Mouse (Mus musculus) right cerebral cortex, postnatal 4 days (tissue): ENCODE data around the gene Clec2d.
"Not testable (repeated sequence)": the region's sequence is repeated elsewhere in the genome, so short reads cannot be mapped to it uniquely, and the experiment has no call there.

Experiments used
- DNase-seq: peaks from one replicate; pipeline ENCODE4 v3.0.0-alpha.2; 2022

The Clec2d gene

GRCm38 (mm10) chr6:129187816-129188215 lies 7.4 kb downstream of the Clec2d start:
- DNase-seq = not testable (repeated sequence)

DNA sequence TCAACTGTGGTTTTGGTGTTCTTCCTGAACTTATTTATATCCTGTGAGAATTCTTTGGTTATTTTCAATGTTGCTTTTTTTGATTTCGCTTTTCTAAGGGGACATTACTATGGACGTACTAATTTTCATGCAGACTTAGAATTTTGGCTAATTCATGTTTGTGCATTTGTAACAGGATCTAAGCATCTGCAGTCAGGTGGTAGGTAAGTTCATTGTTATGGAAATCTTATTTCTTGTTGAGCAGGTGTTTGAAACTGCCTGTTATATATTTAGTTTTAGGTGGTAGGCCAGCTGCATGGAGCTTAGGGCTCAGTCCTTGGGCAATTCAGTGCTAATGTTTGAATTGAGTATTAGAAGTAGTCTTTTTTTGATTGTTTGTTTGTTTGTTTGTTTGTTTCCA lies 13.0 kb downstream of the Clec2d start:
- DNase-seq = no peak

GRCm38 (mm10) chr6:129200066-129200465 lies 19.7 kb downstream of the Clec2d start:
- DNase-seq = not testable (repeated sequence)

DNA sequence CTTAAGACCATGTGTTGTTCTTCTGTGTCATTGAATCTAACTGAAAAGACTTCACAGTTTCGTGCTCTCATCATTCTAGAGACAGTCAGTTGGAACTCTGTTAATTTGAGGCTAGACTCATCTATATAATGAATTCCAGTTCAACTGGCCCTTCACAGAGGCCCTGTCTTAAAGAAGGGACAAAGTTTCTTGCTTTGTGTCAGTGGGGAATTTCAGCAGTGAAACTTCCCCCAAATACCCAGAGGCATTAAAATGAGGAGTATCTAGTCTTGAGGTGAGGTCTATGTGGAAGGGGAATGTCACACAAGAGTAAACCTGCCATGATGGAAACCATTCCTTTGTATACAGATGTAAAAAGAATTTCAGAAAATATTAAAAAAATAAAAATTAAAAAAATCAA lies 21.9 kb downstream of the Clec2d start:
- no peak for DNase-seq

GRCm38 (mm10) chr6:129204342-129204741 lies 23.9 kb downstream of the Clec2d start:
- no peak for DNase-seq

DNA sequence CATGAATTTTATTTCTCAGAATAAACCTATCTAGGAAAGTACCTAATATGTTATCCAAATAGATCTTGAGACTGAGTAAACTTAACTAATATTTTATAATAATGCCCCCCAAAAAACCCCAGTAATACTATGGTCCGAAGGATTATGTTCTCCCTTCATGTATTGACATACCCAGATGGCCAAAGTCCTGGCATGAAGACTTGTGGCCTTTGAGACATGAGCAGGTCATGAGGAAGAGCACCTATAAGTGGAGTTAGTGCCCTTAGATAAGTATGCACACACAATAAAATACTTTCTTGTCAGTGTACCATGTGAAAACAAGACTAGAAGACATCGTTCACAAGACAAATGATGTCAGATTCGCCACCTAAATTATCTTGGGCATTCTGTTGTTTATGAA lies 24.4 kb downstream of the Clec2d start:
- no peak for DNase-seq

GRCm38 (mm10) chr6:129208891-129209519 lies 28.6 kb downstream of the Clec2d start:
- DNase-seq = no peak

GRCm38 (mm10) chr6:129209785-129210446 lies 29.5 kb downstream of the Clec2d start:
- DNase-seq = no peak

DNA sequence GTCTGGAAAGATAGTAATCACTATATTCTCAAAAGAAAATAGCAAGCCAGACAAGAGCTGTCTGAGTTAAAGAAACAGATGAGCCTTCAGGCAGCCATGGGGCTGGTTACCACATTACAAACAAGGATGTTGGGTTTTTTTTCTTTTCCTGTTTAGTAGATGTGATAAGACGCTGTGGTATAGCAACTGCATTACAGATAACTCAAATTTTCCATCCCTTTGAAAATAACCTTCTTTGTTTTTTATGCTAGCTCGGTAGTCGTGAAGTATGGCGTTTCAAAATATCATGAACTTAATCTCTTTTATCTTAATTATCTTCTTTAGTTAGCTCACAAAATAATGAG lies 30.0 kb downstream of the Clec2d start:
- no peak for DNase-seq

DNA sequence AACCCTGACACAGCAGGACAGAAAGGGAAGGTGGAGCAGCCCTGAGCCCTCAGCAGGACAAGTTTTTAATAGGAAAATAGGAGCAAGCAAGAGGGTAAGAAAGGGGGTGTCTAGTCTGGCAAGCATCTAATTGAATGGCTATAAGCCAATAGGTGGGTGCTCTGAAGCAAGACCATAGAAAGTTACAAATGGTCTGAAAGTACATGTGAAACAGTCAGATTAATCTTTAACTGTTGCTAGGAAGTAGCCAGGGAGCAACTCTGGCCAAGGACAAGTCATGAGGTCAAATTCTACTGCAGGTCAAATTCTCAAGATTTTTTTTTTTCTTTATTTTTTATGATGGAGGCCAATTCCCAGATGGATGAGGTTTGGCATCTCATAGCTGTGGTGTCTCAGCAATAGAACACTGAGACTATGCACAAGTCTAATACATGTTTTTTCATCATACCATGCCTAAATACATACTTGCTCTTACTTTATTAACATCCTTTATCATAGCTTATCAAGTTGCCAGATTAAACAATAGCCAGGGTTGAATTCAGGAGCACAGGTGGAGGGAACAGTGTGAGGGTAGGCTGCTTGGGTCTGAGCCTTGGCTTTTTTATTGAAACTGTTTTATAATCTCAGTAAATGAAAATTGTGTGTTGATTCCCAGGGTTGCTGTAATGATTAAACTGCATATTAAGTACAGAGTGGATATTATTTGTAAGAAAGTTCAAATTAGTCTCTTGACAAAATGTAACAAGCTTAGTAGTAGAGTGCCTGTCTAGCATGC lies 32.2 kb downstream of the Clec2d start:
- no peak for DNase-seq

- no peak for DNase-seq
Measured at GRCm38 (mm10) chr6:129213497-129213896, 33.1 kb downstream of the Clec2d start.

GRCm38 (mm10) chr6:129214263-129214662 lies 33.8 kb downstream of the Clec2d start:
- no peak for DNase-seq

DNA sequence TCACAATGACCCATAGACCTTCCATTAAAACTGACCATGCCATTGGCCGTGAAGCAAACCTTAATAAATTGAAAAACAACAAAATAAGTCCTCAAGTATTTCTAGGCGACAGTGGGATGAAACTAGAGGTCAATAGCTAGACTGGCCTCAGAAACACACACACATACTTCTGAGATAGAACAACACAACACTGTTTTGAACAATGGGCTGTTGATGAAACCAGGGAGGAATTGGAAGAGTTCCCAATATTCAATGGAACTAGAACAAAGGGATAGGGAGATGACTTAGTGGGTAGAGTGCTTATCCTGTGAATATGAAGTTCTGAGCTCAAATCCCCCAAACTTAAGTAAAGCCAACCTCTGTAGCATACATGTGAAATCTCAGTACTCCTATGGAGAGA lies 34.6 kb downstream of the Clec2d start:
- DNase-seq = no peak

DNA sequence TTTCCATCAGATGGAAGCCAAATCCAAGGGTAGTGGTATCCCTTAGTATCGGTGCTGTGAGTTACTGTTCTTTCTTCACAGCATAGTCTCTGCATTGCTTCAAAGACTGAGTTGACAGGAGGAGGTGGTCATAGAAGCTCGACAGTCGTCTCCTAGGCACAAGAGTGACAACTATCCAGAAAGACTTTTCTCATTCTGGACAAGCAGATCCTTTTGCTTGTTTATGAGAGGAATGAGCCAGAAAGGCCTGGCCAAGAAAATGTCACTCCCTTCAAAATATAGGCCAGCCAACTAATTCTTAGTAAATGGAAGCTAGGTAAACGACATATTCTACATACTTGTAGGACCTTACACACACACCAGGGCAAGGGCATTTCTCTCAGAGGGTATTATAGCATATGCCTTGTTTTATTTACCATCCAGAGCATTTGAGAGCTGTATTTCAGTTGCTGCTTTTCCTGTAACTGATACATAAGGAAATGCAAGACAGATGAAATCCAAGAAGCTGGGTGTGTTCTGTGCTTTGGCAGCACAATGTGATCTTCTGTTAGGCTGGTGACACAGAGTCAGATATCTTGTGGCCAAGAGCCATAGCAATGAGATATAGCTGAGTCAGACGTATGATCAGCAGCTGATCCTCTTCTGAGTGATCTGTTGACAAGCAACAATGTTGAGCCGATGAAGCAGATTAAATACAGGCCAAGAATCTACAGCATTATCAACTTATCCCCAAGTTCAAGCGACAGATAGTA lies 35.6 kb downstream of the Clec2d start:
- no peak for DNase-seq

DNA sequence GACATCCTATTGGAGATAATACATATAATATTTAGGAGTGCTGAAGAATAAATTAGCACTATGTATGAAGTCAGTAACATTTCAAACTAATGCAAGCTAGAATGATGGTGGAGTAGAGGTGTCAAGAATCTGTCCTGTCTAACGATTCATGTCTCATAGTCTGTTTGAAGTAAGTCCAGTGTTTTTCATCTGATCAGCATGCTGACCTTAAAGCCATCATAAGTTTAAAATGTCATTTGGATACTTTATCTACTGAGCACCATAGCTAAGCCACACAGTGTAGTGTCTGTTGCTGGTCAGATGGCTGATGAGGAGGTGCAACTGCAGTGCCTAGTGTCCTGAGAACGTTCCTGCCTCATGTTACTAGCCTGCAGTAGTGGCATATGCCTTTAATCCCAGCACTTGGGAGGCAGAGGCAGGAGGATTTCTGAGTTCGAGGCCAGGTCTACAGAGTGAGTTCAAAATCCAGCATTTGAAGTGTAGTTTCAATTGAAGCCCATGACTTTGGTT lies 36.4 kb downstream of the Clec2d start:
- DNase-seq = no peak

- no peak for DNase-seq
Measured at GRCm38 (mm10) chr6:129218191-129218696, 37.8 kb downstream of the Clec2d start.

DNA sequence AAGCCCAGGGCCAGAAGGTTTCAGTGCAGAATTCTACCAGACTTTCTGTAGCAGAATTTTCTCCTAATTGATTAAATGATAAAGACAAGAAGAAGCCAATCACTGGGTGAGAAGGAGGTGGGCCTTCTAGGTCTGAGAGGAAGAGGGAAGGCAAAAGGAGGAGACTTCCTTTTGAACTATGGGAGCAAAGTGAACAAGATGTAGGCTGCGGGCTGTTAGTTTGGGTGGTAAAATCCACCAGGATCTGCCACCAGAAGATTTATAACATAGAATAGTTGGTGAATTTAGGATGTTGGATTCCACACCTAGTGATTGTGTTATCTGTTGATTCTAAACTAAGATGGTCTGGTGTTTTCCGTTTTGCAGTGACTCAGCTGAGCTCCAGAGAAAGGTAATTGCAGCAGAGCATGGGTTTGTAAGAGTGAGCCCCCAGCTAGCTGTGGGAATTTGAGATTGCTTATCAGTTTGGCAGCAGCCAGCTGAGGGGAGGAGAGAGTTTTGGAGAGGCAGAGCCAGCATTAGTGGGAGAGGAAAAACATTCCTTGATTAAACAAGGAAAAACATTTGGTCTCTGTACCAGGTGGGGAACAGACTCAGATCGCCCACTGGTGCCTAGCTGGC lies 39.6 kb downstream of the Clec2d start:
- no peak for DNase-seq

DNA sequence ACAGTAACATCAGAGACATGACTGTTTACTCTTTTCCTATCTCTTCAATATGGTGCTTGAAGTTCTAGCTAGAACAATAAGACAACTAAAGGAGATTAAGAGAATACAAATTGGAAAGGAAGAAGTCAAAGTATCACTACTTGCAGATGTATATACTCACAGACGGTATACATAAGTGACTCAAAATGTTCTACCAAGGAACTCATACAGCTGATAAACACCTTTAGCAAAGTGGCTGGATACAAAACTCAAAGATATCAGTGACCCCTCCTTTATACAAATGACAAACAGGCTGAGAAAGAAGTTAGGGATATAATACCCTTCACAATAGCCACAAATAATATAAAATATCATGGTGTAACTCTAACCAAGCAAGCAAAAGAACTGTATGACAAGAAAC lies 40.6 kb downstream of the Clec2d start:
- DNase-seq = no peak

DNA sequence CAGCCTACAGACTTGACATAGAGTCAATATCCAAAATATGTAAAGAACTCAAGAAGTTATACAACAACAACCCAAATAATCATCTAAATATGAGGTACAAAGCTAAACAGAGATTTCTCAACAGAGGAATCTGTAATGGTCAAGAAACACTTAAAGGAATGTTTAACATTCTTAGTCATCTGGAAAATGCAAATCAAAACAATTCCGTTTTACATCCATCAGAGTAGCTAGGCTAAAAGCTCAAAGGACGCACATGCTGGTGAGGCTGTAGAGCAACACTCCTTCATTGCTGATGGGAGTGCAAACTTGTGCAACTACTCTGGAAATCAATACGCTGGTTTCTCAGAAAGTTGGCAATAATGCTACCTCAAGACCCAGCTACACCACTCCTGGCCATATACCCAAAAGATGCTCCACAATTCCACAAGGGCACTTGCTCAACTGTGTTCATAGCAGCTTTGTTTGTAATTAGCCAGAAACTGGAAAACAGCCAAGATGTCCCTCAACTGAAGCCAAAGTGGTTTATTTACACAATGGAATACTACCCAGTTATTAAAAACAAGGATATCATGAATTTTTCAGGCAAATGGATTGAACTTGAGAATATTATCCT lies 41.9 kb downstream of the Clec2d start:
- DNase-seq = no peak

- DNase-seq = no peak
Measured at GRCm38 (mm10) chr6:129223611-129224010, 43.2 kb downstream of the Clec2d start.

GRCm38 (mm10) chr6:129224090-129224489 lies 43.7 kb downstream of the Clec2d start:
- DNase-seq = no peak

DNA sequence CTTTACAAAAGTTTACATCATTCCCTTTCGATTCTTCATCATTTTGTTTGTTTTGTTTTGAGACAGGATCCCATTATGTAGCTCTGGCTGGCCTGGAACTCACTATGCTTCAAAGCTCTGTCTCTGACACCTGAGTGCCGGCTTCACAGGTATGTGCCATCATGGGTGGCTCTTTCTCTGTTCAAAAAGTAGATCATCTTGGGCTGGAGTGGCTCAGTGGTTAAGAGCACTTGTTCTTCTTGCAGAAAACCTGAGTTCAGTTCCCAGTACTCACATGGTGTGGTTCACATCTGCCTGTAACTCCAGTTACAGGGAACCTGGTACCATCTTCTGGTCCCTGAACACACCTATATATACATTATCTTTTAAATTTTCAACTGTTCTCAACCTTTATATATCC lies 44.7 kb downstream of the Clec2d start:
- DNase-seq = no peak
